Mouse (Mus musculus) E14TG2a.4 (cell line): ENCODE data around the gene Ppfibp1.

ENCODE experiments used
- H3K27me3 ChIP-seq: 2 replicates; pipeline ENCODE4 v1.6.1; 2014; ENCODE audit warnings: low read length, control low read depth; ENCODE audit not compliant: insufficient read depth
- H3K36me3 ChIP-seq: 2 replicates; pipeline ENCODE4 v1.6.1; 2014; ENCODE audit warnings: low read length, control low read depth; ENCODE audit not compliant: insufficient read depth
- H3K4me1 ChIP-seq: replicated peaks from 2 replicates; pipeline ENCODE4 v1.6.1; 2014; ENCODE audit warnings: low read depth, low read length, control low read depth
- H3K4me3 ChIP-seq: replicated peaks from 2 replicates; pipeline ENCODE4 v1.5.1; 2014; ENCODE audit warnings: mild to moderate bottlenecking, low read length
- H3K9me3 ChIP-seq: 2 replicates; pipeline ENCODE4 v1.6.1; 2014; ENCODE audit warnings: low read length, control low read depth
- CTCF ChIP-seq: conservative IDR thresholded peaks from 2 replicates; pipeline ENCODE4 v1.5.1; 2014; ENCODE audit warnings: low read length
- NANOG ChIP-seq: IDR thresholded peaks from 2 replicates; pipeline ENCODE4 v1.6.1; 2014; ENCODE audit warnings: borderline replicate concordance, low read length, mixed read lengths
- POU5F1 ChIP-seq: IDR thresholded peaks from 2 replicates; pipeline ENCODE4 v1.6.1; 2014; ENCODE audit warnings: low read length, borderline replicate concordance

The Ppfibp1 gene

GRCm38 (mm10) chr6:147062694-147063093 is 174.4 kb downstream of the Ppfibp1 start:
- no peak overlapping the region for H3K4me3 ChIP-seq
- H3K27me3 ChIP-seq = no peaks in the 10 kb centered on the region
- TF ChIP-seq POU5F1 (no peak), CTCF (no peak), NANOG (no peak)
- 0 out of 2 replicates have a peak, but pooled peaks cover 4% of the 10 kb centered on the region for H3K4me1 ChIP-seq
- H3K9me3 ChIP-seq = no peaks in the 10 kb centered on the region
- peaks cover 78% of the 10 kb centered on the region for H3K36me3 ChIP-seq

GRCm38 (mm10) chr6:147064226-147064943 is 176.1 kb downstream of the Ppfibp1 start:
- H3K36me3 ChIP-seq = peaks cover 82% of the 10 kb centered on the region
- TF ChIP-seq NANOG (no peak), POU5F1 (no peak), CTCF (no peak)
- H3K9me3 ChIP-seq = no peaks in the 10 kb centered on the region
- H3K27me3 ChIP-seq = no peaks in the 10 kb centered on the region
- no peak overlapping the region for H3K4me3 ChIP-seq
- peaks cover 3% of the 10 kb centered on the region; the same call in 1 of the 2 replicates for H3K4me1 ChIP-seq

GRCm38 (mm10) chr6:147064944-147065261 is 176.6 kb downstream of the Ppfibp1 start:
- no peak for TF ChIP-seq CTCF
- Histone ChIP-seq H3K9me3 (no peaks in the 10 kb centered on the region), H3K4me1 (peaks cover 8% of the 10 kb centered on the region), H3K4me3 (no peak overlapping the region), H3K36me3 (peaks cover 84% of the 10 kb centered on the region), H3K27me3 (no peaks in the 10 kb centered on the region)

DNA sequence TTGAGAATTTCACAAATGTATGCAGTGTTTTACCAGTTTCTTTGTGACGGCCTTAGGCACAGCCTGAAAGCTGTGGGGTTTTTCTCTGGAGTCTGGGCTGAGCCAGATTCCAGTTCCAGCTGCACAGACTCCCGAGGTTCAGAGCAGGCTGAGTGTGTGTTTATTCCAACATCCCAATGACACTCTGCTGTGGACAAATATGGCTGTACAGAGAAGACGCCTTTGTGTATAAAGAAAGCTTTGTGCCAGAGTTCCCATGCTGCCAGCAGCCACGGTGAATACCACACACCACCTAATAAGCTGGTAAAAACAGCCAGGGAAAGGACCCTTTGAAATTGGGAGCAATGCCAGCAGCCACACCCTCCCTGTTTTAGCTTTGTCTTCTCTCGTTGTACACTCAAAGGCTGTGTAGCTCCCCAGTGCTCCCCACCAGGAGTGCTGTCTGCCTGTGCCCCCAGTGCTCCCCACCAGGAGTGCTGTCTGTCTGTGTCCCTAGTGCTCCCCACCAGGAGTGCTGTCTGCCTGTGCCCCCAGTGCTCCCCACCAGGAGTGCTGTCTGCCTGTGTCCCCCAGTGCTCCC is 187.6 kb downstream of the Ppfibp1 start:
- peaks cover 63% of the 10 kb centered on the region for H3K4me1 ChIP-seq
- TF ChIP-seq POU5F1 (no peak), CTCF (no peak), NANOG (no peak)
- no peak overlapping the region for H3K4me3 ChIP-seq

GRCm38 (mm10) chr6:147076878-147077277 is 188.6 kb downstream of the Ppfibp1 start:
- no peak for TF ChIP-seq POU5F1
- TF ChIP-seq NANOG = no peak
- TF ChIP-seq CTCF = no peak
- H3K4me1 ChIP-seq = peaks cover 59% of the 10 kb centered on the region
- H3K27me3 ChIP-seq = no peaks in the 10 kb centered on the region

More for the DNA sequence above, 187.6 kb downstream of the Ppfibp1 start:
- Histone ChIP-seq H3K9me3 (no peaks in the 10 kb centered on the region), H3K36me3 (peaks cover 33% of the 10 kb centered on the region), H3K27me3 (no peaks in the 10 kb centered on the region)

GRCm38 (mm10) chr6:147079919-147080318 is 191.6 kb downstream of the Ppfibp1 start:
- peaks cover 10% of the 10 kb centered on the region for H3K36me3 ChIP-seq
- TF ChIP-seq POU5F1 (no peak), CTCF (no peak), NANOG (no peak)
- H3K4me1 ChIP-seq = peaks cover 58% of the 10 kb centered on the region
- H3K4me3 ChIP-seq = peak overlapping the region; percentile 18
- no peaks in the 10 kb centered on the region for H3K27me3 ChIP-seq
- no peaks in the 10 kb centered on the region for H3K9me3 ChIP-seq

More at GRCm38 (mm10) chr6:147076878-147077277, 188.6 kb downstream of the Ppfibp1 start:
- H3K36me3 ChIP-seq = peaks cover 27% of the 10 kb centered on the region
- H3K9me3 ChIP-seq = no peaks in the 10 kb centered on the region
- H3K4me3 ChIP-seq = no peak overlapping the region
